Mouse (Mus musculus) midbrain, embryonic 11.5 days (tissue): ENCODE data around the gene Pphln1. TPM values are rescaled to one million over a fixed set of nuclear protein-coding genes. Genes with fewer than 3 reads are reported as not detected.

Experiments
- ATAC-seq: fragments of 200-750 bp; cut with Nextera tagmentation; 2 replicates; pipeline ENCODE4 v1.8.0; 2017; ENCODE audit warnings: moderate TSS enrichment, moderate library complexity; ENCODE audit not compliant: low FRiP score
- DNase-seq: peaks from one replicate; pipeline ENCODE4 v3.0.0; 2015; ENCODE audit warnings: low spot score; ENCODE audit errors: missing footprints
- H3K27ac ChIP-seq: fragments of 300-500 bp; sonication (generic); 2 replicates; pipeline ENCODE4 v1.5.1; 2014; ENCODE audit warnings: low read depth, low read length
- H3K27me3 ChIP-seq: fragments of 300-500 bp; sonication (generic); 2 replicates; pipeline ENCODE4 v1.6.1; 2014; ENCODE audit warnings: mild to moderate bottlenecking, low read length, moderate library complexity, mixed read lengths; ENCODE audit not compliant: control insufficient read depth, insufficient read depth
- H3K36me3 ChIP-seq: fragments of 300-500 bp; sonication (generic); 2 replicates; pipeline ENCODE4 v1.6.1; 2014; ENCODE audit warnings: mild to moderate bottlenecking, low read length, moderate library complexity, mixed read lengths; ENCODE audit not compliant: control insufficient read depth, insufficient read depth
- H3K4me1 ChIP-seq: fragments of 300-500 bp; sonication (generic); 2 replicates; pipeline ENCODE4 v1.6.1; 2014; ENCODE audit warnings: low read length; ENCODE audit not compliant: control insufficient read depth, insufficient read depth
- H3K4me2 ChIP-seq: fragments of 300-500 bp; sonication (generic); 2 replicates; pipeline ENCODE4 v1.6.1; 2014; ENCODE audit warnings: mild to moderate bottlenecking, moderate library complexity
- H3K4me3 ChIP-seq: fragments of 300-500 bp; sonication (generic); 2 replicates; pipeline ENCODE4 v1.5.1; 2014; ENCODE audit warnings: low read depth, low read length
- H3K9ac ChIP-seq: fragments of 300-500 bp; sonication (generic); 2 replicates; pipeline ENCODE4 v1.6.1; 2014; ENCODE audit warnings: low read length
- H3K9me3 ChIP-seq: fragments of 300-500 bp; sonication (generic); 2 replicates; pipeline ENCODE4 v1.6.1; 2016; ENCODE audit warnings: low read length; ENCODE audit not compliant: control insufficient read depth
- WGBS: fragments of 180-500 bp; shearing (Covaris S2); extraction: QIAGEN DNeasy Blood & Tissue Kit; methylation state at CpG from one replicate; pipeline ENCODE4 v1.1.7; 2014; 5-methylcytosine and 5-hydroxymethylcytosine counted together
- polyA plus RNA-seq: library from polyadenylated mRNA; unstranded; fragments of >200 nt; fragmentation: Nextera tagmentation; extraction: Ambion mirVana; gene quantifications from 2 replicates; pipeline ENCODE4 v1.2.1, GENCODE M21; 2014

The Pphln1 gene
- polyA plus RNA-seq, 1 experiment from 2014 or later: 62.5 TPM

GRCm38 (mm10) chr15:93536191-93536590, 138.0 kb downstream of the Pphln1 start:
- Histone ChIP-seq H3K27ac (no peak overlapping the region), H3K27me3 (no peaks in the 10 kb centered on the region), H3K9ac (no peak overlapping the region), H3K4me3 (no peak overlapping the region), H3K36me3 (no peaks in the 10 kb centered on the region), H3K9me3 (no peaks in the 10 kb centered on the region), H3K4me2 (no peak overlapping the region), H3K4me1 (no peaks in the 10 kb centered on the region)
- 86% methylated on average over 4 of the region's 4 CpGs for WGBS
- DNase-seq (no peak), ATAC-seq (no peak)

GRCm38 (mm10) chr15:93537745-93538144, 139.6 kb downstream of the Pphln1 start:
- no peak overlapping the region for H3K9ac ChIP-seq
- WGBS: 84% methylated on average over 7 of the region's 7 CpGs
- no peak overlapping the region for H3K4me2 ChIP-seq
- DNase-seq: no peak
- no peaks in the 10 kb centered on the region for H3K9me3 ChIP-seq
- no peak for ATAC-seq
- H3K27me3 ChIP-seq: no peaks in the 10 kb centered on the region
- no peak overlapping the region for H3K27ac ChIP-seq
- no peaks in the 10 kb centered on the region for H3K36me3 ChIP-seq
- no peaks in the 10 kb centered on the region for H3K4me1 ChIP-seq
- no peak overlapping the region for H3K4me3 ChIP-seq

GRCm38 (mm10) chr15:93538551-93539205, 140.5 kb downstream of the Pphln1 start:
- Histone ChIP-seq H3K9ac (no peak overlapping the region), H3K4me2 (no peak overlapping the region), H3K9me3 (no peaks in the 10 kb centered on the region), H3K27me3 (no peaks in the 10 kb centered on the region), H3K4me3 (no peak overlapping the region), H3K4me1 (no peaks in the 10 kb centered on the region), H3K27ac (no peak overlapping the region), H3K36me3 (no peaks in the 10 kb centered on the region)
- ATAC-seq (no peak), DNase-seq (no peak)
- 89% methylated on average over 21 of the region's 21 CpGs for WGBS

- no peaks in the 10 kb centered on the region for H3K36me3 ChIP-seq
- no peaks in the 10 kb centered on the region for H3K9me3 ChIP-seq
- DNase-seq: no peak
- H3K27me3 ChIP-seq: no peaks in the 10 kb centered on the region
- no peak overlapping the region for H3K4me2 ChIP-seq
- 70% methylated on average over 3 of the region's 3 CpGs for WGBS
- H3K27ac ChIP-seq: no peak overlapping the region
- H3K9ac ChIP-seq: no peak overlapping the region
- H3K4me3 ChIP-seq: no peak overlapping the region
- no peak for ATAC-seq
- no peaks in the 10 kb centered on the region for H3K4me1 ChIP-seq
These were observed 141.3 kb downstream of the Pphln1 start for GRCm38 (mm10) chr15:93539415-93539814.

Other genes starting within 250 kb of the Pphln1 start
- gene Gxylt1, start 123.2 kb upstream of the Pphln1 start, polyA plus RNA-seq: 11.4 and 14.1 TPM in 2 replicates
- gene Yaf2, start 61.4 kb upstream of the Pphln1 start, polyA plus RNA-seq: 127 and 131 TPM in 2 replicates
- 163 and 179 TPM in 2 replicates for gene Zcrb1, start within 50 bp of the Pphln1 start, polyA plus RNA-seq
- 16.1 and 16.8 TPM in 2 replicates for gene Prickle1, start 197.5 kb downstream of the Pphln1 start, polyA plus RNA-seq